Mouse (Mus musculus) brain, adult 2 months (tissue): ENCODE data around the gene 4933416C03Rik.

Source experiments
- DNase-seq: peaks from one replicate; pipeline ENCODE4 v3.0.0; 2011; ENCODE audit warnings: low read depth, low spot score

The 4933416C03Rik gene

DNA sequence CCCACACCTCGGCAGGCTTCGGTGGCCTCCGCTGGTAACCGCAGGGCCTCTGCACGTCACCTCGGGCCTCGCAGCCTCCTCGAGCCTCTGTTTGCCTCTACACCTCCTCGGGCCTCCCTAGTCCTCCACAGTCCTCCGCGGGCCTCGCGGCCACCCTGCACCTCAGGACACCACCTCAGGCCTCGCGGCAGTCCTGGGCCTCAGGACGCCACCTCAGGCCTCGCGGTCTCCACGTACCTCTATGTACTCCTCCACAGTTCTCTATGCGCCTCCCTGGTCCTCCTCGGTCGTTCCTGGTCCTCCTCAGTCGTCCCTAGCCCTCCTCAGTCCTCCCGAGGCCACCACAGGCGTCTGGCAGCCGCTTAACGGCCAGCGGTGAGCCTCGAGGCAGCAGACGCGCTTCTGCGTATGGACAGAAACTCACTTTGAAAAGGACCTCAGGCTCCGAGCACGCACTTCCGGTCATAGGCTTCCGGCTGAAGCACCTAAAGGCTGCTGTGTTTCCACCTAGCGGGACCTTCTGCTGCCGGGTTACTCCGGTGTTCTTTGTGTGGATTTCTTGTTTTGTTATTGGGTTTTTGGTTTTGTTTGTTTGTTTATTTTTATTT lies at the start of gene 4933416C03Rik:
4933416C03Rik (minus strand) TSS at position 51 of the 608 bp plus-strand sequence.
- DNase-seq, result no peak

DNA sequence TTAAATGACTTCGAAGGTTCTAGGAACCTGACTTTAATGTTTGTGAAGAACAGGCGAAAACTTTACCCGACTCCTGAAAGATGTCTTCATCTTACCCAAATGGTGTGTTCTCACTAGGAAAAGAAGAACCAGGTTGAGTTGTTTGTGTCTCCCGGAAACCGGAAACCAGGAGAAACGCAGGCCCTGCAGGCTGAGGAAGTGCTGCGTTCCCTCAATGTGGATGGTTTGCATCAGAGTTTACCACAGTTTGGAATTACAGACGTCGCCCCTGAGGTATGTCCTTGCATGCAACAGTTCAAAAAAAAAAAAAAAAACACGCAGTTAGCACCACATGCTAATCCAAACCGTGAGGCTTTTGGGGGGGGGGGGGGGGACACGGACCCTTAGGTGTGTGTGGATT lies 48.6 kb upstream of the 4933416C03Rik start:
- no peak for DNase-seq

- no peak for DNase-seq
Observed at GRCm38 (mm10) chr10:116156699-116157098, 43.0 kb upstream of the 4933416C03Rik start.

DNA sequence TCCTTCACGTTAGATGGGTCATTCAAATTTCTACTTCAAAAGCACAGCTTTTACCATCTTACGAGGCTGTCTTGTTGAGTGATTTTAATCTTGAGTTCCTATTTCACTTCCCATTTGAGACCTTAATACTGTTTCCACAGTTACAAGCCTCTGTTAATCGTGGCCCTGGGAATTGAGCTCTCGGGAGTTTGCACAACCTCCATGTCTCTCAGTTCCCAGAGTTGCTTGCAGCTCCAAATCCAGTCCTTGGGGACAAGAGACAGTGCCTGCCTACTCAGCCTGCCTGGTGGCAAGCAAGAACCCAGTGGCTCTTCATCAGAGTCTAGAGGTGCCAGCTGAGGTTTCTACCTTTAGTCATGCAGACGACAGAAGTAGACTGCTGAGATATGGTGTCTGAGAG lies 41.0 kb upstream of the 4933416C03Rik start:
- no peak for DNase-seq

DNA sequence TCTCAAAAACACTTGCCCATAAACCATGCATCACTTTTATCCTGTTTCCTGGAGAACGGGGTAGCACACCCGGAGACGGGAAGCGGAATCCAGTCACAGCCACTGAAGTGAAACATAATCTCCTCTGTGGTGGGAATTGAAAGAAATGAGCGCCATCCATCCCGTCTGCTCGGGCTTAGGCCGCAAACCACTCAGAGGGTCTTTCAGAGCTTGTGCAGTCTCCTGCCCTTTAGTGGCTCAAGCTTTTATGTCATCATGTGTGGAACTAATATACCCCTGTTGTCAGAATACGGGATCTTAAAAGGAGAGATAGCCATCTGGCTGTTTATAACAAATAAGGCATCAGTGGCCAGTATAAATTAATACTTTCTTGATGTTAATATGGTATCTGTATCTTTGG lies 32.4 kb upstream of the 4933416C03Rik start:
- no peak for DNase-seq

DNA sequence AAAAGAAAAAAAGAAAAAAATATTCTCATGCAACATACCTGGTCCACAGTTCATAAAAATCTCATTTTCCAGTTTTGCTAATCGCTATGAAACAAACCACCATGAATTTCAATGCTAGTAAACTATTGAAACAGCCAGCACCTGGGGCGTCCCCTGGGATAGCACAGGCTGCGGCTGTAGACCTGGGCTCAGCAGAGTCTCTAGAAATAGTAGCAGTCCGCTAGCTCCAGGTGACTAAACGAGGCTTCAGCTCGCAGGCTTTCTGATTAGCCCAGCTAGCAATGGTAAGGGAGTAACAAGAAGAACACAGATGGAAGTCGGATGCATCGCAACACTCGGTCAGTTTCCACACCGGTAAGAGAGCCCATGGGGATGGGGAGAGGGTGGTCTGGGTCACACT lies 30.0 kb upstream of the 4933416C03Rik start:
- peak; percentile 32 for DNase-seq

GRCm38 (mm10) chr10:116140226-116140625 lies 26.5 kb upstream of the 4933416C03Rik start:
- DNase-seq, result peak; percentile 45

- no peak for DNase-seq
Observed at GRCm38 (mm10) chr10:116135187-116135586, 21.5 kb upstream of the 4933416C03Rik start.

DNA sequence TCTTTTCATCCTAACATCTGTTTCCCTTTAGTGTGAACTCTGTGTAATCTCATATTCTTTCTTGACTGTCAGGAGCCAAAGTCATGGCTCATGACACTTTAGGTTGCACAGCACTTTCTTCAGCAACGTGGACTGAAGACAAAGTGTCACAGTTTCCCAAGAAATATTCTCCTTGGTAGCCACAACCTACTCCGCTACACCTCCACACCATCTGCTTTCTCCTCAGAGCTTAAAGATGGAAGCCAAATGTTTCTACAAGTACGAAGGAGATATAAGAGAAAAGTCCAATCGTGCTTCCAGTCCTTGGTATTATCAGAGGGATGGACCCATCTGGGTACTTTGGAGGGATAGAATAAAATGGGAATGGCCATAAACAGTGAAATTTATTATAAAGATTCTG lies 18.5 kb upstream of the 4933416C03Rik start:
- DNase-seq, result peak; percentile 81

DNA sequence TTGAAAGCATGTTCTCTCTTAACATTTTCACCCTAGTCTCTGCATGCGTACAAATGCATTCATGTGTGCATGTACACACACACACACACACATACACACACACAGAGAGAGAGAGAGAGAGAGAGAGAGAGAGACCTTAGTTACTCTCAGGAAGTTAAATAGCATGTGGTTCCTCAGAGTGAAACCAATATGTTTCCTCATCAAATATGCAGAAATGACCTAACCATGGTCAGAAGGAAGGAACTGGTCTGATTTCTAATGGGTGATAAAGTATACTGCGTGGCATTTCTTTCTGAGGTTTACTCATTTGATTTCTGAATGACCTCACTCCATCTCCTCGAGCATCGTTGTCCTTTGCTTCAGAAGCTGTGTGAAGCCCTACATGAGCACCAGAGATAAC lies 17.5 kb upstream of the 4933416C03Rik start:
- no peak for DNase-seq

DNA sequence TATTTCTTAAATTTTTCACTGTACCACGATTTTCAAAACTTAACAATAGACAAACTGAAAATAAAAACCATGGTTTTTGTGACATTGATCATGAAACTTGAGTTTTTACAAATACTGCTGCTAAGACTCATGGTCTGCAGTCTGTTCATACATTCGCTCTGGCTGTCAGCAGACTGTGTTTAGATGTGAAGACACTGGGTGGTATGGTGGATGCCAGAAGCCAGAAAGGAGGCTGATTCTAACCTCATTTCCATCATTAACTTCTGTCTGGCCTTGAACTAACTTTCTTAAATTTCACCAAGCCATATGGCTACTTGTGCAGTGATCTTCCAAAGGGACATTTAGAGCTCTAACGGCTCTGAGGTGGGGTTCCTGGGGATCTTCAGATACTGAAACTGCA lies 16.7 kb upstream of the 4933416C03Rik start:
- DNase-seq, result peak; percentile 34

GRCm38 (mm10) chr10:116125364-116125763 lies 11.6 kb upstream of the 4933416C03Rik start:
- no peak for DNase-seq

DNA sequence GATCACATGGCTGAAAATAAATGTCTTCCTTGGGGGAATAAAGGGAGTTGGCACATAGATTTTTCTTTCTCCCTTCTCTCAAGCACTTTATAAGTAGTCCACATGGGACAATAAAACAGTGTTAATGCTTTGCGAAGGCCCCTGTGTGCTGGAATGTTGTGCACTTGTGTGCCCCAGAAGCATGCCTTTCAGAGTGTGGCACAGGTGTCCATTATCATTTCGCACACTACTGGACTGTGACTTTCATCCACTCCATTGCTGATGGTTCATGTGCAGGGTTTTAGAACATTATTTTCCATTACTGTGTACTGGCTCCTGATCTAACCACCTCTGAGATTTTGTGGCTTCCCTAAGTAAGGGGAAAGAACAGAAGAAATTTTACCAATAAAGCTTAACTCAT lies 10.1 kb upstream of the 4933416C03Rik start:
- DNase-seq, result no peak

- no peak for DNase-seq
Observed at GRCm38 (mm10) chr10:116121463-116121862, 7.7 kb upstream of the 4933416C03Rik start.

DNA sequence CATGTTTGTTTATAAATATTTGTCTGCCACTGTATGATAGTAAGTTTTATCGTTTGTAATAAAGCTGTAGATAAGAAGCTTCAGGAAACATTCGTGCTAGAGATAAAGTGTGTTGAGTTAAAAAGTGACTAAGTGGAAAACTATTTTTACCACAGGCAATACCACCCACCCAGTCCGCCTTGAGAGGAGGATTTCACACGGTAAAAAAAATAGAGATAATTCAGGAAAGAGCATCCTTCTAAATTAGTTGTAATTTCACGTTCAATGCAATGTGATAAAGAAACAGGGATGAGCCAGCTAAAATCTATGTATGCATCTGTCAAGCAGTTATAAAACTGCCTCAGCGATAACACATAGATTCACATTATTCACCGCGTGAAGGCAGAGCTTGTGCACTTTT lies 3.3 kb upstream of the 4933416C03Rik start:
- DNase-seq, result peak; percentile 79

DNA sequence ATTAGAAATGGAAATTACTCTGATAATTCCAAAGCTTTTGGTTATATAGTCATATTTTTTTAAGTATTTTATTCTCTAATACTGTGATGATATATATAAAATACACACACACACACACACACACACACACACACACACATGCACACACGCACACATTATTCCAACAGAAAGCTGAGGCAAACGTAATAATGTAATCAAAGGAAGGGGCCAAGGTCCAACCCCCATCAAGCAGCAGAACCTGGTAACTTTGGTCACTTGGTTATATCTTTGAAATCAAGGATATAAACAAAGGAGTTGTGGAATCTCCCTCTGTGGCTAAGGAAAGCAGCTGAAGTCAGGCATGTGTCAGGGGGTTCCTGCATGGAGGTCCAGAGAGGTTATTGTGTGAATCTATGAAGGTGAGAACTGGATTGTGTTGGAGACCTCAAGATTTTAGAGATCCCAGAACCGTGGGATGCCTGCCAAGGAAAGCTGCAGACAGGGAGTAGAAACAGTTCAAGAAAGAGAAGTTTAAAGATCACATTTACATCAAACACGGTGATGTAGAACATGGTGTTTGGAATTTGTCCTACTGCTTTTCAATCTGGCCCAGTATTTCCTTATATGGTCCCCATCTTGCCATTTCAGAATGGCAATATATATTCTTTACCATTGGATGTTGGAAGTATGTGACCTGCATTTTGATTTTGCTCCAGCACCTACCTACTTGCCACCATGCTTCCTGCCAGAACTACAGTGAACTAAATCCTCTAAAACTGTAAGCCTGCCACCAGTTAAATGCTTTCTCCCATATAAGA lies 2.4 kb upstream of the 4933416C03Rik start:
- DNase-seq, result peak; percentile 60

- no peak for DNase-seq
Observed at GRCm38 (mm10) chr10:116112868-116113267, 849 bp downstream of the 4933416C03Rik start.

DNA sequence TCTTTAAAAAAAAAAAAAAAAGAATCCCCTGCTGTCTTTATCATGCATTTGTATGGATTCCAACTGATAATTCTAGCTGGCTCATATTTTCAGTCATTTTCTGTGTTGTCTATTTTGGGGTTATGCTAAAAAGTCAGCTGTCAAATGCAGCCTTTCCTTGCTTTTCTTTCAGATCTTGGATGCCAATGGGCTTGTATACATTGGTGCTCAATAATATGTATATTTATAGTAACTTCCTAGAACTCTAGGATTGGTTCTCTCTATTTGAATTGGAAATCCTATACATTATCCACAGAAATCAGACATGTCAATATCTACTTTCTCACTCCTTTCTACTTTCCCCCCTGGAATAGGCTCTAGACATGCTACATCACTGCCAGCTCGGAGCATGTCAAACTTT lies 5.0 kb downstream of the 4933416C03Rik start:
- no peak for DNase-seq

GRCm38 (mm10) chr10:116108176-116108575 lies 5.5 kb downstream of the 4933416C03Rik start:
- peak; percentile 94 for DNase-seq

DNA sequence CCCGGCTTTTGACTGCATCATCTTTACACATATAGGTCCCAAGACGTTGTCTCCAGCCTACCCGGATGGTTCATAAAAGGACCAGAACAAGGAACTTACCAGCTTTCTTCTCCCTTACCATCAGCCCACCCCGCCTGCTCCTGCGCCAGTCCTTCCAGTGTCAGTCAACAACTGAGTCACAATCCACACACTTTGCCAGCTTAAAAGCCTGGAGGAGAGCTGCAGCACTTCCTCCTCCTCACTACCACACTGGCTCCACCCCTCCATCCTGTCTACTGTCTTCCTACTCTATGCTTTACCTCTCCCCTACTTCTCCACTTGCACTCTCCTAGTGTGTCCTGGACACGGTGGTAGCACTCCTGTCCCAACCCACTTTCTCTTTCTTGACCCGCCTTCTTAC lies 15.2 kb downstream of the 4933416C03Rik start:
- DNase-seq, result peak; percentile 52

- DNase-seq, result no peak
Observed at GRCm38 (mm10) chr10:116096466-116096865, 17.3 kb downstream of the 4933416C03Rik start.

- DNase-seq, result peak; percentile 58
Observed at GRCm38 (mm10) chr10:116083965-116084364, 29.8 kb downstream of the 4933416C03Rik start.

- peak; percentile 96 for DNase-seq
Observed at GRCm38 (mm10) chr10:116080841-116081240, 32.9 kb downstream of the 4933416C03Rik start.
